Mouse (Mus musculus) cerebral cortex, adult 2 months (tissue): Measurements from ENCODE around the gene Gm20388.

Source experiments
- WGBS: fragments of 180-500 bp; shearing (Covaris S2); methylation state at CpG from one replicate; pipeline ENCODE4 v1.1.7; 2018; 5-methylcytosine and 5-hydroxymethylcytosine counted together

The Gm20388 gene

GRCm38 (mm10) chr8:122114890-122115289 lies 2204.2 kb downstream of the Gm20388 start:
- WGBS: 90% methylated on average over 2 of the region's 2 CpGs

- WGBS: 88% methylated on average over 7 of the region's 7 CpGs
Measured at GRCm38 (mm10) chr8:122116716-122117357, 2206.2 kb downstream of the Gm20388 start.

- WGBS: 85% methylated on average over 10 of the region's 10 CpGs
Measured at GRCm38 (mm10) chr8:122118097-122118496, 2207.5 kb downstream of the Gm20388 start.

- WGBS: 86% methylated on average over 15 of the region's 15 CpGs
Measured at GRCm38 (mm10) chr8:122118536-122118935, 2207.9 kb downstream of the Gm20388 start.

- WGBS: 98% methylated on average over 3 of the region's 3 CpGs
Measured at GRCm38 (mm10) chr8:122124326-122124725, 2213.7 kb downstream of the Gm20388 start.

GRCm38 (mm10) chr8:122126659-122127058 lies 2216.0 kb downstream of the Gm20388 start:
- WGBS: 82% methylated on average over 8 of the region's 8 CpGs

GRCm38 (mm10) chr8:122134121-122134529 lies 2223.5 kb downstream of the Gm20388 start:
- WGBS: 87% methylated on average over 3 of the region's 3 CpGs

- WGBS: 62% methylated on average over 5 of the region's 5 CpGs
Measured at GRCm38 (mm10) chr8:122135494-122135893, 2224.9 kb downstream of the Gm20388 start.

GRCm38 (mm10) chr8:122139784-122140183 lies 2229.1 kb downstream of the Gm20388 start:
- WGBS: 66% methylated on average over 5 of the region's 5 CpGs

GRCm38 (mm10) chr8:122140411-122140810 lies 2229.8 kb downstream of the Gm20388 start:
- 97% methylated on average over 4 of the region's 4 CpGs for WGBS

GRCm38 (mm10) chr8:122142428-122142827 lies 2231.8 kb downstream of the Gm20388 start:
- 95% methylated on average over 4 of the region's 4 CpGs for WGBS

- WGBS: 92% methylated on average over 1 of the region's 1 CpGs
Measured at GRCm38 (mm10) chr8:122143231-122143630, 2232.6 kb downstream of the Gm20388 start.

- 51% methylated on average over 11 of the region's 11 CpGs for WGBS
Measured at GRCm38 (mm10) chr8:122144729-122145311, 2234.2 kb downstream of the Gm20388 start.

GRCm38 (mm10) chr8:122149045-122149444 lies 2238.4 kb downstream of the Gm20388 start:
- WGBS: 89% methylated on average over 4 of the region's 4 CpGs

- WGBS: 56% methylated on average over 8 of the region's 8 CpGs
Measured at GRCm38 (mm10) chr8:122149606-122150005, 2239.0 kb downstream of the Gm20388 start.

- 67% methylated on average over 3 of the region's 3 CpGs for WGBS
Measured at GRCm38 (mm10) chr8:122151541-122151940, 2240.9 kb downstream of the Gm20388 start.

- WGBS: 70% methylated on average over 10 of the region's 10 CpGs
Measured at GRCm38 (mm10) chr8:122155082-122155643, 2244.5 kb downstream of the Gm20388 start.

GRCm38 (mm10) chr8:122155964-122156363 lies 2245.3 kb downstream of the Gm20388 start:
- 89% methylated on average over 9 of the region's 9 CpGs for WGBS

GRCm38 (mm10) chr8:122157689-122158088 lies 2247.0 kb downstream of the Gm20388 start:
- 93% methylated on average over 12 of the region's 12 CpGs for WGBS

- WGBS: 91% methylated on average over 5 of the region's 5 CpGs
Measured at GRCm38 (mm10) chr8:122160165-122160564, 2249.5 kb downstream of the Gm20388 start.

- WGBS: 43% methylated on average over 8 of the region's 8 CpGs
Measured at GRCm38 (mm10) chr8:122162992-122163391, 2252.4 kb downstream of the Gm20388 start.

- WGBS: 87% methylated on average over 14 of the region's 14 CpGs
Measured at GRCm38 (mm10) chr8:122167204-122167860, 2256.7 kb downstream of the Gm20388 start.

- 98% methylated on average over 2 of the region's 2 CpGs for WGBS
Measured at GRCm38 (mm10) chr8:122169446-122169845, 2258.8 kb downstream of the Gm20388 start.
